Mouse (Mus musculus) limb, embryonic 13.5 days (tissue): ENCODE measurements at regions not wholly inside any gene's neighbourhood (a gene's known extent, or its start where the extent isn't known, plus 50 kb on each side); places are given as distances from the start of the nearest gene placed in this dataset.

ENCODE experiments used
- ATAC-seq: fragments of 200-750 bp; cut with Nextera tagmentation; 2 replicates; pipeline ENCODE4 v1.8.0; 2017; ENCODE audit warnings: low read depth, moderate number of reproducible peaks, moderate TSS enrichment; ENCODE audit not compliant: low FRiP score
- H3K27ac ChIP-seq: fragments of 300-500 bp; sonication (generic); 2 replicates; pipeline ENCODE4 v1.5.1; 2015; ENCODE audit warnings: inconsistent platforms, mild to moderate bottlenecking, moderate library complexity
- H3K27me3 ChIP-seq: fragments of 300-500 bp; sonication (generic); 2 replicates; pipeline ENCODE4 v1.6.1; 2015; ENCODE audit warnings: mild to moderate bottlenecking, inconsistent platforms
- H3K36me3 ChIP-seq: fragments of 300-500 bp; sonication (generic); 2 replicates; pipeline ENCODE4 v1.6.1; 2015; ENCODE audit warnings: inconsistent platforms, mild to moderate bottlenecking, moderate library complexity
- H3K4me1 ChIP-seq: fragments of 300-500 bp; sonication (generic); 2 replicates; pipeline ENCODE4 v1.6.1; 2015; ENCODE audit warnings: inconsistent platforms
- H3K4me2 ChIP-seq: fragments of 300-500 bp; sonication (generic); replicated peaks from 2 replicates; pipeline ENCODE4 v1.6.1; 2015; ENCODE audit warnings: inconsistent platforms, mild to moderate bottlenecking, moderate library complexity
- H3K4me3 ChIP-seq: fragments of 300-500 bp; sonication (generic); 2 replicates; pipeline ENCODE4 v1.5.1; 2015; ENCODE audit warnings: moderate library complexity, mild to moderate bottlenecking, inconsistent platforms
- H3K9ac ChIP-seq: fragments of 300-500 bp; sonication (generic); 2 replicates; pipeline ENCODE4 v1.6.1; 2015; ENCODE audit warnings: mild to moderate bottlenecking, inconsistent platforms
- H3K9me3 ChIP-seq: fragments of 300-500 bp; sonication (generic); 2 replicates; pipeline ENCODE4 v1.6.1; 2016; ENCODE audit warnings: inconsistent platforms
- WGBS: fragments of 180-500 bp; shearing (Covaris S2); methylation state at CpG from one replicate; pipeline ENCODE4 v1.1.7; 2015; 5-methylcytosine and 5-hydroxymethylcytosine counted together

DNA sequence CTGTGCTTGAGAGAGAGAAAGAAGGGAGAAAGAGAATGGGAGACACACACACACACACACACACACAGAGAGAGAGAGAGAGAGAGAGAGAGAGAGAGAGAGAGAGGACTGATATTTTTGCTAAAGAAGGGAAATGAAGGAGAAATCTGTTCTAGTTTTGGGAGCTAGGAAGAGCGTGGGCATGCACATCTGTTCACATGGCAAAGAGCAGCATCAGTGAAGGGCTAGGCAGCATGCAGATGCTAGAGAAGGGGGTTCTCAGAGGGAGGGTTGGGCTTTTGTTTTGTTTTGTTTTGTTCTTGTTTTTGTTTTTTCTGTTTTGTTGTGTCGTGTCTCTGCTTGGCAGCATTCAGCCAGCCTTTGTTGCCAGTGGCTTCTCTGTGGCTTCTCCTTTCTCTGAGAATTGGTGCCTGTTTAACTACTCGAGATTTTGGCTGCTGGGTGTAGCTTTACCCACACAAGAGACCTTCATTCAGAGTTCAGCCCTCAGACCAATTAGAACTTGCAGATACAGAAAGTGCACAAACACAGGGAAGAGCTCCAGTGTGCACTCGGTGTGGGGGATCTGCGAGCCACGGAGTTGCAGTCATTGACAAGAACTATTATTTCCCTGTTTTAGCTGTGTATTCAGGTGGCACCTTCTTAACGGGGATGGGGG lies 237.9 kb upstream of the Id4 start:
- 79% methylated on average over 7 of the region's 7 CpGs for WGBS
- Histone ChIP-seq H3K4me3 (no peak overlapping the region), H3K4me2 (no peak overlapping the region), H3K36me3 (no peaks in the 10 kb centered on the region), H3K9me3 (no peaks in the 10 kb centered on the region), H3K9ac (no peak overlapping the region), H3K27ac (no peak overlapping the region), H3K27me3 (no peaks in the 10 kb centered on the region), H3K4me1 (peaks cover 7% of the 10 kb centered on the region)
- ATAC-seq, result no peak

DNA sequence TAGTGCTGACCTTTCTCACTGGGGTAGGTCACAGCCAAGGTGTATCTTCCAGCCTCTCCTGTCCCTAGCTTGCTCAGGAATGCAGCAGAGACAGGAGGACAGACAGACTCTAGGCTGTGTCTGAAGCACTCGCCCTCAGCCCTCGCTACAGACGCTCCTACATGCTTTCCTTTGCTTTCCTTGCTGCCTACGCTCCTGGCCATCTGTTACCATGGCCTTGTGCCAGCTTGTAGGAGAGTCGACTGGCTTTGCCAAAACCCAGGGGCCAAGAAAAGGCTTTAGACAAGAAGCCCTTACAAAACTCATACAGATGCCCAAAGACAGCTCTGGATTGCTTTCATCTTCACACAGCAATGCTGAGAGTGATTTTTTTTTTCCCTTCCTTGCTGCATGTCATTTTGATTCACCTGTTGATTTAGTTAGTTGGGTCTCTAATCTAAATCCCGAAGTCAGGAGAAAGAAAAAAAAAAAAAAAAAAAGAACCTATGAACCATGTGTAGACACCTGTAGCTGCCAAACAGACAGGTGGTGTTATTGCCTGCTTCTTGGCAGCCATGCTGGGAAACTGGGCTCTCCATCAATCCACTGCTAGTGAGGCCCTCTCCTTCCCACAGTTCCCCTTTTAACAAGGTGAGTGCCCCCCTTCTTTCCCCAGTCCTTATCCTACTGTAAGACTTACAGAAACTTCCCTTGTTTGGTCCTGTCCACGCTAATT lies 233.1 kb upstream of the Id4 start:
- no peak; the same call in 1 of the 2 replicates for ATAC-seq
- H3K4me2 ChIP-seq, result no peak overlapping the region
- H3K27ac ChIP-seq, result no peak overlapping the region

DNA sequence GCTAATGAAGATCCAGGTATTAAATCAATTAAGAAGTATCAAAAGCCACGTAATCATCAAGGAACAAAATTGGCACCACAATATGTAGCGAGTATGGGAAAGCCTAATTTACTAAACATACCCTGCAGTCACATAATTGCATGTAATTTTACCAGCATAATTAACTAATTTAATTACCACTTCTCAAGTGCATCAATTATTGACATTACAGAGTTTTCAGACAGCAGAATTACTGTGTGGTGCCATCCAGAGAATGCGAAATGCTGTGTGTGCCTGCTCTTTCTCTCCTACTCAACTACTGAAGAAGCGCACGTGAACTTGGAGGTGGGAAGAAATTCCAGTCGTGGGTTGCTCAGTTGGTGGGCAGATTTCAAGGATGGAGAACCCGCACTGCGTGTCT lies 229.5 kb upstream of the Id4 start:
- H3K9ac ChIP-seq, result no peak overlapping the region
- ATAC-seq, result no peak
- 75% methylated on average over 8 of the region's 8 CpGs for WGBS

More for the DNA sequence above, 233.1 kb upstream of the Id4 start:
- Histone ChIP-seq H3K27me3 (no peaks in the 10 kb centered on the region), H3K4me3 (no peak overlapping the region), H3K9ac (no peak overlapping the region), H3K4me1 (peaks cover 10% of the 10 kb centered on the region), H3K36me3 (no peaks in the 10 kb centered on the region), H3K9me3 (no peaks in the 10 kb centered on the region)
- WGBS, result 40% methylated on average over 7 of the region's 7 CpGs

DNA sequence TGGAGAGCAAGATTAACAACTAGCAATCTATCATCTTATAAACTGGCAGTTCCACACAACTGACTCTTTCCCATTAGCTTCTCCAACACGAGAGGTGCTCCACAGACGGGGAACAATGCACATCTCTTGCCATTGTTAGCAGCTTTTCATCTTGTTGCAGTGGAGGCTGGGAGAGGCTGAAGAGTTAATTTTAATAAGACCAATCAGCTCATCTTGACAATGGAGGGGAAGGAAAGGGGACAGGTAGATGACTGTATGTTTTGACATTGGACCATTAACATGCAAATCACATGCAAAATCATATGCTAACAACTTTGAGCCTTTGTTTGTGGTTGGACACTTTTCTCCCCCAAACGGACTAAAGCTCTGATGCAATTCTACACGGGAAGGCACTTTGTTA lies 218.9 kb upstream of the Id4 start:
- ATAC-seq, result no peak
- H3K4me1 ChIP-seq, result peaks cover 9% of the 10 kb centered on the region
- H3K36me3 ChIP-seq, result no peaks in the 10 kb centered on the region
- 81% methylated on average over 4 of the region's 4 CpGs for WGBS
- no peak overlapping the region for H3K9ac ChIP-seq
- no peaks in the 10 kb centered on the region for H3K27me3 ChIP-seq
- no peak overlapping the region for H3K4me2 ChIP-seq
- no peak overlapping the region for H3K4me3 ChIP-seq
- no peak overlapping the region for H3K27ac ChIP-seq
- no peaks in the 10 kb centered on the region for H3K9me3 ChIP-seq

More for the DNA sequence above, 229.5 kb upstream of the Id4 start:
- no peak overlapping the region for H3K27ac ChIP-seq
- no peaks in the 10 kb centered on the region for H3K27me3 ChIP-seq
- no peak overlapping the region for H3K4me2 ChIP-seq
- H3K4me3 ChIP-seq, result no peak overlapping the region
- peaks cover 10% of the 10 kb centered on the region for H3K4me1 ChIP-seq
- H3K36me3 ChIP-seq, result no peaks in the 10 kb centered on the region
- H3K9me3 ChIP-seq, result no peaks in the 10 kb centered on the region

DNA sequence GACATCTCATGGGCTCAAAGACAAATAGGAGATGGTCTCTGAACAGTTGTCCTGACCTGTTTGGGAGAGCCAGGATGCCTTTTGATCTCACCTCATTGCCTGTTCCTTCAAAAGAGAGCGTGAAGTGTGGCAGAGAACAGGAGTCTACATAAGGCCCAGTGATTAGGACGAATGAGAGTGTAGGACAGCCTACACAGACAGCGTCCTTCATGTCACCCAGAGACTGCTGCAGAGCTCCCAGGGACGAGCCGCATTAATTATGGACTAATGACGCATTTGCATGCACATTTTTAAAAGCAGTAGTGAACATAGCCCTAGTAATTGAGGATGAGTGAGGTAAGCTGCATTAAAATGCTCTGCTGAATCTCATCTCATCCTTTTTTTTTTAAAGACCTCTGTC lies 218.5 kb upstream of the Id4 start:
- H3K4me2 ChIP-seq, result no peak overlapping the region
- H3K9me3 ChIP-seq, result no peaks in the 10 kb centered on the region
- H3K4me3 ChIP-seq, result no peak overlapping the region
- no peak overlapping the region for H3K9ac ChIP-seq
- H3K27ac ChIP-seq, result no peak overlapping the region
- no peaks in the 10 kb centered on the region for H3K27me3 ChIP-seq
- ATAC-seq, result no peak
- peaks cover 9% of the 10 kb centered on the region for H3K4me1 ChIP-seq
- no peaks in the 10 kb centered on the region for H3K36me3 ChIP-seq
- WGBS, result 86% methylated on average over 6 of the region's 6 CpGs

DNA sequence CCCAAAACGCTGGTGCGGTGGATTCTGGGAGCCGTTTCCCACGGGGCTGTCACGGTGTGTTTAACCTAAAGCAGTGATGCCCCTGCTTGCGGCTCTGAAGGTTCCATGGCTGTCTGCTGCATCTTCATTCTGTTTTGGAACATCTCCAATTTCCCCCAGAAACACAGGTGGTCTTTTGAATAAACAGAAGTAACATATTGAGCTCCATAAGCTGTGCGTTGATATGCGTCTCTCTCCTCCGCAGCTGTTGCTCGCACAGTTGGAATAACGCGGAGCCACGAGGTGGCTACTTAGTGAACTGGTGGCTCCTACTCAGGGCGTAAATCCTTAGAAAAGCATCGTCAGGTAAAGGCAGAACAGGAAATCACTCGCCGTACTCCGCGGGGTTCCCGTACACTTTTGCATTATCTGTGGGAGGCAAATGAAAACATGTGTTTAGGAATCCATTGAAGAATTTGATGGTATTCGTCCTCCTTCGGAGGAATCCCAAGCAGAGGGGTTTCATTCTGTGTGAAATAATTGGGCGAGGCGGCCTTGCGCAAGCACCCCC lies 214.8 kb upstream of the Id4 start:
- Histone ChIP-seq H3K27ac (no peak overlapping the region), H3K4me1 (peaks cover 9% of the 10 kb centered on the region), H3K4me2 (peak overlapping the region; percentile 41), H3K27me3 (no peaks in the 10 kb centered on the region), H3K4me3 (no peak overlapping the region), H3K9me3 (no peaks in the 10 kb centered on the region), H3K36me3 (no peaks in the 10 kb centered on the region), H3K9ac (no peak overlapping the region)
- ATAC-seq, result no peak
- 53% methylated on average over 25 of the region's 25 CpGs for WGBS

DNA sequence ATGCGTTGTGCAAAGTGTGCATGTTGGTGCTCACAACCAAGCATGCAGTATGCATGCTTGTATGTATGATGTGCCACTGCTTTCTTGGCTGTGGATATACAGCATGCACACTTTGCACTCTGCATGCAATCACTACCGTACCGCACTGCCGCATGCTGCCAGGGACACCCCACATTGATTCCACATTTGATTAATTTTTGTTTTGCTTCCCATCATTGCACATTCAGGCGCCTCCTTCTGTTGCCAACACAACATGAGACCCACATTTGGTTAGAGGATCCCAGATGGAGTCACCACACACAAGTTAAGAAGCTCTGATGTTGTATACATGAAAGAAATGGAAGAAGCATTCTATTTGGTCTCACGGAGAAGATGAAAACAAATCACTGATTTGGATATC lies 211.2 kb upstream of the Id4 start:
- H3K4me2 ChIP-seq, result no peak overlapping the region
- H3K9me3 ChIP-seq, result no peaks in the 10 kb centered on the region
- no peak overlapping the region for H3K27ac ChIP-seq
- 92% methylated on average over 6 of the region's 6 CpGs for WGBS
- no peak for ATAC-seq
- no peaks in the 10 kb centered on the region for H3K27me3 ChIP-seq
- H3K4me1 ChIP-seq, result peaks cover 9% of the 10 kb centered on the region
- H3K36me3 ChIP-seq, result no peaks in the 10 kb centered on the region
- no peak overlapping the region for H3K4me3 ChIP-seq
- H3K9ac ChIP-seq, result no peak overlapping the region

DNA sequence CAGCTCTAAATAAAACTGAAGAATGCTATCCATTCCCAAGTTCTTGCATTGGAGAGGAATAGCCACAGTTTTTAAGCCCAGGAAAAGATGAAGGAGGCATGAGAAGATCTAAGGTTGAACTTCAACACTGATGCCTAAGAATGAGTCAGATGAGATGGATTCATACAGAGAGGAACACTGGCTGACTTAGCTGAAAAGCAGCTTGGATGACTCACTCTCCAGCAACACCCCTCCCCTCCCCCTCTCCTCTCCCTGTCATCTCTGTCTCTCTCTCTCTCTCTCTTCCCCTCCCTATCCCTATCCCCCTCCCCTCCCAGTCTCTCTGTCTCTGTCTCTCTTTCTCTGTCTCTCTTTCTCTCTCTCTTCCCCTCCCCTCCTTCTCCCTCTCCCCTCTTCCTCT lies 186.4 kb upstream of the Id4 start:
- no peak overlapping the region for H3K4me2 ChIP-seq
- no peaks in the 10 kb centered on the region for H3K9me3 ChIP-seq
- no peaks in the 10 kb centered on the region for H3K36me3 ChIP-seq
- no peak overlapping the region for H3K27ac ChIP-seq
- no peak overlapping the region for H3K9ac ChIP-seq
- H3K4me3 ChIP-seq, result no peak overlapping the region
- H3K4me1 ChIP-seq, result no peaks in the 10 kb centered on the region
- H3K27me3 ChIP-seq, result 0 out of 2 replicates have a peak, but pooled peaks cover 5% of the 10 kb centered on the region
- no peak for ATAC-seq

DNA sequence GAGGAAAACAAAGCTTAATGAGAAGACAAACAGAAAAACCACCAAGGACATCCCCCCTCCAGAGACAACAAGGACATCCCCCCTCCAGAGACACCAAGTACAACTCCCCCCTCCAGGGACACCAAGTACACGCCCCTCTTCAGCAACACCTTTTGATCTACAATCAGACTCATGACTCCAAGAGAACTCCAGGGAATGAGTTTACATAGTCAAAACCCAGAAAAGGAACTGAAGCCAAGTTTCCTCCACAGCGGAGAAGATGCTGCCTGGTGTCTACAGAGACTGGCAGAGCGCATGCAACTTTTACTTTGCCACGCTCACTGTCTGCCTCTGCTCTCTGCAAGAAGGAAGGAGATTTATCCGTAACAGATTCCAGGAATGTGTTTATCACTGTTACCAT lies 185.7 kb upstream of the Id4 start:
- Histone ChIP-seq H3K9me3 (no peaks in the 10 kb centered on the region), H3K4me2 (no peak overlapping the region), H3K36me3 (no peaks in the 10 kb centered on the region), H3K4me1 (no peaks in the 10 kb centered on the region), H3K27ac (no peak overlapping the region), H3K27me3 (0 out of 2 replicates have a peak, but pooled peaks cover 5% of the 10 kb centered on the region), H3K9ac (no peak overlapping the region), H3K4me3 (no peak overlapping the region)
- WGBS, result 74% methylated on average over 5 of the region's 5 CpGs
- no peak for ATAC-seq

DNA sequence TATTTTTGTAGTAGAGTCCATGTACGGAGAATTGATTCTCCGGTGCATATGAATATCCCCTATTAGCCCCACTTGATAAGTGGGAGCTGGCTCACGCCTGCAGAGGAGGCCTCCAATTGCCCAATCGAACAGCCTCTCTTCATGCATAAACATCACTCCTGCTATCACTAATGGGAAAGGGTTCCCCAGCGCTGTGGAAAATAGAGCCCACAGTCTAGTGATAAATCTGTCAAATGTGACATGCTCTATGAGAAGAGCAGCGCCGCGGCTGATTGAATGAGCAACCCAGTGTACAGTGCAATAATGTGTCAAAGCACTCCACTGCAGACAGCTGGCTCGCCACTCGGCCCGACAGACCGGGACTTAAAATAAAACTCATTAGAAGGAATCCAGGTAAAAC lies 182.8 kb upstream of the Id4 start:
- WGBS, result 69% methylated on average over 12 of the region's 12 CpGs
- H3K36me3 ChIP-seq, result no peaks in the 10 kb centered on the region

DNA sequence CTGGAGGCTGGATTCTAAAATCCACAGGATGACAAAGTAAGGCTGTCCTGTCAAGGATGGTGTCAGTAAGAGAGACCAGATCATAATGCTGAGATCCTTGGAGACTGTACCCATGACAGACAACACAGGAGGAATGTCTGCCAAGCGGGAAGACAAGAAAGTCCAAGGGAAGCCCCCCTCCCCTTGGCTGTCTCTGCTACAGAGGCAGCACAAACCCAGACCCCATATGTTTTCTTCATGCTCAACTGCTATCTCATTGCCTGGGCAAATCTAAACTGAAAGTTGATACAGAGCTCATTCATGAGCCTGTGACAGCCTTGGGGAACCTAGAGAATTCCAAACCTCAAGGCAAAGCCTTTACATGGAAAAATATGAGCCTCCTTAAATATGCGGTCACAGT lies 177.7 kb upstream of the Id4 start:
- H3K4me3 ChIP-seq, result no peak overlapping the region
- H3K27ac ChIP-seq, result no peak overlapping the region
- 0 out of 2 replicates have a peak, but pooled peaks cover under 1% of the 10 kb centered on the region for H3K27me3 ChIP-seq
- no peak overlapping the region for H3K4me2 ChIP-seq
- WGBS, result 84% methylated on average over 2 of the region's 2 CpGs
- H3K36me3 ChIP-seq, result no peaks in the 10 kb centered on the region
- H3K9me3 ChIP-seq, result no peaks in the 10 kb centered on the region
- H3K9ac ChIP-seq, result no peak overlapping the region
- no peaks in the 10 kb centered on the region for H3K4me1 ChIP-seq
- ATAC-seq, result no peak

More for the DNA sequence above, 182.8 kb upstream of the Id4 start:
- Histone ChIP-seq H3K4me3 (no peak overlapping the region), H3K4me1 (no peaks in the 10 kb centered on the region), H3K9me3 (no peaks in the 10 kb centered on the region), H3K9ac (no peak overlapping the region), H3K27ac (no peak overlapping the region), H3K27me3 (0 out of 2 replicates have a peak, but pooled peaks cover 5% of the 10 kb centered on the region), H3K4me2 (no peak overlapping the region)
- ATAC-seq, result no peak

DNA sequence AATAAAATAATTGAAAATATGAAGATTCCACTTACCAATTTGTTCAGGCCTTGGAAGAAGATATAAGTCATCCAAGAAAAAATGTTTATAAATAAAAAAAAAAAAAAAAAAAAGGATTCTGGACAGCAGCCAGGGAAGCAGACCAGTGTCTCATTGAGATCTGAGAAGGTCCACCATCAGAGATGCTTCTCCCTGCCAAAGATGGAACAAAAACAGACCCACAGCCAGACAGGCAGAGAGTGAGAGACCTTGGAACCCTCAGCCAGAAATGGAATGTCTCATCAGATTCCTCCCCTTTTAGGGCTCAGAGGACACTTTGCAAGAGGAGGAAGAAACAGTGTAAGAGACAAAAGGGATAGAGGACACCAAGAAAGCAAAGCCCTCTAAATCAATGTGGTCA lies 177.2 kb upstream of the Id4 start:
- Histone ChIP-seq H3K9me3 (no peaks in the 10 kb centered on the region), H3K4me1 (no peaks in the 10 kb centered on the region), H3K4me2 (no peak overlapping the region), H3K36me3 (no peaks in the 10 kb centered on the region), H3K4me3 (no peak overlapping the region), H3K27me3 (no peaks in the 10 kb centered on the region), H3K9ac (no peak overlapping the region), H3K27ac (no peak overlapping the region)
- no peak for ATAC-seq
